Mouse (Mus musculus) 3T3-L1 (cell line): ENCODE data around the gene Guf1.

Experiments
- DNase-seq: peaks from one replicate; pipeline ENCODE4 v3.0.0-alpha.2; 2015; ENCODE audit warnings: low read depth, low spot score

Gene Guf1

GRCm38 (mm10) chr5:69556628-69557403 is at the start of gene Guf1:
TSS of gene Guf1 (plus strand) at chr5:69556923.
- DNase-seq = peak; percentile 89

DNA sequence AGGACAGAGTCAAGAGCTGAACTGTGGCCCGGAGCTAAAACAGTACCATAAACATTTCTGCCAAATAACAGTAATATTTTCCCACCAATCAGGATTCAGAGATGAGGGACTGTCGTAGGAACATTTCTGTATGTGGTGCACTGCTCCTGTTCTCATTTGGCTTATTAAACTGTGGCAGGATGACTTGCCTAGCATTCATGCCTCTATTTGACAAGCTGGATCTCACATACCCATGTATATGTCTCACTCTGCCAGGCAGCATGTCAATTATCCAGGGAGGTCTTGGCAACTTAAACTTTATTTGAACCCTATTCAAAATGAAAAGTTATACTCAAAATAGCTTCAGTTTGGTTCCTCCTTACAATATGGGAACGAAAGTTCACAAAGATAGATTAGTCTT is 49.7 kb upstream of the Guf1 start:
- no peak for DNase-seq

DNA sequence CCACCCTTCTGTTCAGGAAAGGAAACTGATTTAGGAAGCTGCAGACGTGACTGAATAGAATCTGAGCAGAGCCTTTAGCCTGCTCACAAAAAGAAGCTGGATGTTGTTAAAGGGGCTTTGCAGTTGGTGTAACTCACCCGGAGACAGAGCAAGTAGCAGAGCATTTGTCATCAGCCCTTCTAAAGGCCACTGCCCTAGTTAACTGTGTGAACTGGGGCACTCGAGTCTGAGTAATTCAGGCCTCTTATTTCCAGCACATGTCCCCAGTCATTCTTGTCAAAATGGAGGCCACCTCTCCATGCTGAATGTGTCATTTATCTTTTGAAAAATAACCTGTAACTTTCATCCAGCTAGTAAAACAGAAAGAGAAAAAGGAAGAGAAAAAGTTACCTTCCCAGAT is 45.1 kb upstream of the Guf1 start:
- no peak for DNase-seq

DNA sequence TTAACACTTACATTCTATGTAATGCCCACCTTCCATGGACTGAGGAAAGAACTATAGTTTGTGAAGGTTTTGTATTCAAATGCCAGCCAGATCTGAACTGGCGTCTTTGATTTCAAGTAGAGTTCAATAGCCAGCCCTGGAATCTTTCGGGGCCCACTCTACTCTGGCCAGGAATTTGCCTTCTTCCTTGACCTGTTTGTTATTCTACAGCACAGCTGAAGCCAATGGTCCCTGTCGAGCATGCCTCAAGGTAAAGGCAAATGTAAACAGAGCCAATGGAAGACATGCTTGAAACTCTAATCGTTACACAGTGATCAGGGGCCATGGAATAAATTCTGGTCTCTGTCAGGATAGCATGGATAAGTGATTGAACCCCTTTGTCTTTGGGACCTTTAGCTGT is 44.5 kb upstream of the Guf1 start:
- no peak for DNase-seq

DNA sequence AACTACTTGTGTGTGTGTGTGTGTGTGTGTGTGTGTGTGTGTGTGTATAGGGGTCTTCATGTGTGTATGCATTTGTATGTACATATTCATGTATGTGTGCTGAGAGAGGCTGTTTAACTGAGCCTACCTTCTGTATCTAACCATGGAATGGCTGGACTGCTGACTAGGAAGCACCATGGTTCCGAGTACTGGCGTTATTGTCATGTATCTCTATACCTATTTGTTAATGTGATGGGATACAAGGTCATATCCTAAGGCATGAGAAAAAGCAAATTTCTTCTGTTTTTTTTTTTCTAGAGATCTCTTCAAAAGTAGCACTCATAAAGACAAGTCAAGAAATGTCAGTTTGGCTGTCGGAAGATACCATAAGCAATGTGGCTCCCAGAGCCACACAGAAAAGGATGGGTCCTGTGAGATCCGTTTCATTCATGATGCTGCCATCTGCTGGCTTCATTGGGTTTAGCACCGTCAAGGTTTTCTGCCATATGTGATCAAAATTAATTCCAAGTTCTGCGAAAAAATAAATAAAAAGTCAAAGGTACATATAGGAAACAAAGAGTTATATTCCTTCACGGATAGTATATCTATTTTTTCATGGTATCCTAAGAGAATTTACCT is 36.0 kb upstream of the Guf1 start:
- DNase-seq = peak; percentile 88

- DNase-seq = peak; percentile 31
Measured at GRCm38 (mm10) chr5:69522064-69522463, 34.7 kb upstream of the Guf1 start.

DNA sequence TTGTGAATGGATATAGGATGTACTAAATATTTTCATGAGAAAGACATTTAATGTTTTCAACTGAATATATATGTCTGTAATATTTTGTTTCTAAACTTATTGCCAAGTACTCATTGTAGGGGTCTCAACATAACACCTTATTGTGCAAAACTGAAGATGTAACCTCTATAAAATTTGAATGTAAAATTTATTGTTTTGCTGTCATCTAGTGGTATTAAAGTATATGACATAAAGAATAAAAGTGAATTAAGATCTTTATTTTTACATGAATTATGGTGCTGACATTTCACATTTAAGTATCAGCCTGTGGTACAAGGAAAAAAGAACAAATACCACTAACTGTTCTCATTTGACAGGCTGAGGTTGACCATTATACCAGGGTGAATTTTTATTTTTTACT is 32.8 kb upstream of the Guf1 start:
- no peak for DNase-seq

- DNase-seq = no peak
Measured at GRCm38 (mm10) chr5:69541680-69542079, 15.0 kb upstream of the Guf1 start.

- no peak for DNase-seq
Measured at GRCm38 (mm10) chr5:69542489-69542888, 14.2 kb upstream of the Guf1 start, which contains the start of gene Yipf7. TSS of gene Yipf7 (minus strand) at chr5:69542648.

- peak; percentile 54 for DNase-seq
Measured at GRCm38 (mm10) chr5:69557404-69557935, 747 bp downstream of the Guf1 start.

DNA sequence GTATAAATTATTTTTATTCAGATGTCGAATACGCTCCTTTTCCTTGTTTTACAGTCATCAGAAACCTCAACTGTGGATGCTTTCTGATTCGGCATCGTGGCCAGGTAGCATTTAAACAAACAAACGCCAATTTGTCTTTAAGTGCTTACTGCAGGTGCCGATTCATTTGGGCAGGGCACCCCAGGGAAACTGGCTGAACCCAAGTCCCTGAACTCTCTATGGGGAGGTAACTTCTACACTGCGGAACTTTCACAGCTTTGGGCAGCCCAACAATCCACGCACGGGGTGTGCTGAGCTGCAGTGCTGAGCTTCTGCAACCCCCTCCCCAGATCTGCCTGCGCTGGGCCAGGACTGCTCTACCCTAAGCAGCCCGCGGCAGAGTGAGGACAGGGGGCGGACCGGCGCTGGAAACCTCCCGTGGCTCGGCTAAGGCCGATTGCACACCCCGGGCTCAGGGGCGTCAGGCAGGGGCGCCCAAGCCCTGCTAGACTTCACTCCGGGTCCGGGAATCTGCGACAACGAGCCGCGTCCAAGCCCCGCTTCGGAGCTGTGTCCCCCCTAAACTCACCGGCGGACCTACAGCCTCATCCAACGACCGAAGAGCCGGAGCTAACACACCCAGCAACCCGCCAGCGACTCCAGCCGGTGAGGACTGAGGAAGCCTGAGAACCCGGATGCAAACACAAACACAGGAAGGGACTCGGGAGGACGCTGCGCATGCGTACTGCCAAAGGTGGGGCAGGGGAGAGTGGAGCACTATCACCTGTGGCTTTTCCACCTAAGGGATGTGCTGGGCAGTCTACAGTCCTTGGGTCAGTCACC is 35.1 kb downstream of the Guf1 start, which contains the start of gene Gnpda2:
Gene Gnpda2, minus strand, starts transcription at position 701 of the 822 bp plus-strand sequence.
- DNase-seq = peak; percentile 91

- peak; percentile 61 for DNase-seq
Measured at GRCm38 (mm10) chr5:69601027-69601426, 44.3 kb downstream of the Guf1 start.

- peak; percentile 75 for DNase-seq
Measured at GRCm38 (mm10) chr5:69613209-69613796, 56.6 kb downstream of the Guf1 start.

- DNase-seq = no peak
Measured at GRCm38 (mm10) chr5:69620899-69621298, 64.2 kb downstream of the Guf1 start.
